Mouse (Mus musculus): ENCODE results near the gene Hepacam2.
"Not testable (repeated sequence)": the region's sequence is repeated elsewhere in the genome, so short reads cannot be mapped to it uniquely, and the experiment has no call there.

Hepacam2 gene

GRCm38 (mm10) chr6:3498162-3498848 lies at the start of gene Hepacam2, which contains the start of gene Vps50:
Gene Hepacam2, minus strand, starts transcription at chr6:3498298.
Gene Vps50, plus strand, starts transcription at chr6:3498382.
- DNase-seq (ENCODE audit: low read depth, low spot score), result peak; percentile 93

- no peak for DNase-seq (ENCODE audit: low read depth, low spot score)
Measured at GRCm38 (mm10) chr6:3544970-3545369, 46.9 kb upstream of the Hepacam2 start.

GRCm38 (mm10) chr6:3543862-3544261 lies 45.8 kb upstream of the Hepacam2 start:
- no peak for DNase-seq (ENCODE audit: low read depth, low spot score)

- no peak for DNase-seq (ENCODE audit: low read depth, low spot score)
Measured at GRCm38 (mm10) chr6:3539470-3539869, 41.4 kb upstream of the Hepacam2 start.

GRCm38 (mm10) chr6:3536048-3536447 lies 38.0 kb upstream of the Hepacam2 start:
- DNase-seq (ENCODE audit: low read depth, low spot score), result no peak

- no peak for DNase-seq (ENCODE audit: low read depth, low spot score)
Measured at GRCm38 (mm10) chr6:3531445-3531844, 33.3 kb upstream of the Hepacam2 start.

GRCm38 (mm10) chr6:3528198-3528597 lies 30.1 kb upstream of the Hepacam2 start:
- DNase-seq (ENCODE audit: low read depth, low spot score), result no peak

GRCm38 (mm10) chr6:3512611-3513010 lies 14.5 kb upstream of the Hepacam2 start:
- DNase-seq (ENCODE audit: low read depth, low spot score), result no peak

- no peak for DNase-seq (ENCODE audit: low read depth, low spot score)
Measured at GRCm38 (mm10) chr6:3511612-3512011, 13.5 kb upstream of the Hepacam2 start.

- DNase-seq (ENCODE audit: low read depth, low spot score), result no peak
Measured at GRCm38 (mm10) chr6:3511116-3511515, 13.0 kb upstream of the Hepacam2 start.

- DNase-seq (ENCODE audit: low read depth, low spot score), result peak; percentile 58
Measured at GRCm38 (mm10) chr6:3509782-3510181, 11.7 kb upstream of the Hepacam2 start.

- DNase-seq (ENCODE audit: low read depth, low spot score), result not testable (repeated sequence)
Measured at GRCm38 (mm10) chr6:3508151-3508550, 10.1 kb upstream of the Hepacam2 start.

GRCm38 (mm10) chr6:3507078-3507477 lies 9.0 kb upstream of the Hepacam2 start:
- DNase-seq (ENCODE audit: low read depth, low spot score), result no peak

GRCm38 (mm10) chr6:3505289-3505688 lies 7.2 kb upstream of the Hepacam2 start:
- DNase-seq (ENCODE audit: low read depth, low spot score), result no peak

GRCm38 (mm10) chr6:3500286-3500685 lies 2.2 kb upstream of the Hepacam2 start:
- no peak for DNase-seq (ENCODE audit: low read depth, low spot score)

- DNase-seq (ENCODE audit: low read depth, low spot score), result peak; percentile 74
Measured at GRCm38 (mm10) chr6:3496210-3496609, 1.9 kb downstream of the Hepacam2 start.

- no peak for DNase-seq (ENCODE audit: low read depth, low spot score)
Measured at GRCm38 (mm10) chr6:3494285-3494684, 3.8 kb downstream of the Hepacam2 start.

GRCm38 (mm10) chr6:3487355-3487754 lies 10.7 kb downstream of the Hepacam2 start:
- no peak for DNase-seq (ENCODE audit: low read depth, low spot score)

- no peak for DNase-seq (ENCODE audit: low read depth, low spot score)
Measured at GRCm38 (mm10) chr6:3485133-3485532, 13.0 kb downstream of the Hepacam2 start.

GRCm38 (mm10) chr6:3481705-3482104 lies 16.4 kb downstream of the Hepacam2 start:
- DNase-seq (ENCODE audit: low read depth, low spot score), result no peak

- no peak for DNase-seq (ENCODE audit: low read depth, low spot score)
Measured at GRCm38 (mm10) chr6:3479853-3480252, 18.2 kb downstream of the Hepacam2 start.

GRCm38 (mm10) chr6:3476299-3476698 lies 21.8 kb downstream of the Hepacam2 start:
- DNase-seq (ENCODE audit: low read depth, low spot score), result no peak

GRCm38 (mm10) chr6:3470706-3471105 lies 27.4 kb downstream of the Hepacam2 start:
- no peak for DNase-seq (ENCODE audit: low read depth, low spot score)

GRCm38 (mm10) chr6:3468627-3469026 lies 29.5 kb downstream of the Hepacam2 start:
- DNase-seq (ENCODE audit: low read depth, low spot score), result no peak

Data from CD4-positive, CD25-positive, alpha-beta regulatory T cell, adult 2 months (primary cell).